Comparison of ENCODE assay signal across 37 mouse cellular contexts in genomic region chr11:5560273-5560672, GRCm38 (mm10). TPM values are rescaled to one million over a fixed set of nuclear protein-coding genes. Genes with fewer than 3 reads are reported as not detected.
DNase-seq lines count a peak whose midpoint lies in the region; ATAC-seq lines count a peak whose summit lies in the region.
"Had no signal": no experiment of that assay in that cellular context is flagged by ENCODE, and none has a peak within 500 bp of the region (broad histone marks: within the 10 kb centered on the region; RNA-seq: fewer than 3 reads in every experiment).

No protein-coding gene starts in this region.

- no peak overlapping the region for H3K4me3 ChIP-seq in heart, embryonic 11.5 days (ENCODE audit: low read depth, low read length)
- H3K4me3 ChIP-seq in forebrain, embryonic 15.5 days = no peak overlapping the region

- peak; percentile 55 for DNase-seq in heart, adult 11 months
- DNase-seq in left cerebral cortex, postnatal 4 days = peak; percentile 22
- no peak for DNase-seq in left cerebral cortex, adult 9 months (ENCODE audit: low spot score in 2 of 2)
- DNase-seq in right cerebral cortex, postnatal 4 days = peak; percentile 6
- DNase-seq in right cerebral cortex, postnatal 25 days = no peak
- DNase-seq: adrenal gland, adult 2 months; adrenal gland, postnatal 36 days; cerebellum, adult 18-20 months; cerebellum, postnatal 25 days; kidney, postnatal 14 days; lung, adult 18-20 months; thymus, adult 2 months; thymus, postnatal 36 days had no signal

- H3K36me3 ChIP-seq in heart, embryonic 11.5 days (ENCODE audit: control insufficient read depth, insufficient read depth, low read length) = no peaks in the 10 kb centered on the region
- H3K36me3 ChIP-seq in forebrain, embryonic 15.5 days = no peaks in the 10 kb centered on the region

- intact Hi-C loops in left cerebral cortex, postnatal 4 days (cut with DNase I) = loop anchor here (10.0 kb wide), 1 partner anchor 145 kb away; no protein-coding TSS in a partner anchor

- H3K4me2 ChIP-seq in heart, embryonic 11.5 days = no peak overlapping the region
- no peak overlapping the region for H3K4me2 ChIP-seq in forebrain, embryonic 15.5 days (replicated peaks)
- H3K4me2 ChIP-seq: hindbrain, embryonic 14.5 days; midbrain, embryonic 11.5 days had no signal

- ATAC-seq in heart, embryonic 11.5 days (replicated peaks; ENCODE audit: insufficient number of reproducible peaks, low FRiP score, low TSS enrichment) = no peak
- no peak for ATAC-seq in forebrain, embryonic 15.5 days (replicated peaks)
- ATAC-seq: activated CD4-positive, CD25-positive, alpha-beta regulatory T cell, adult 4 months; CD4-positive, CD25-positive, alpha-beta regulatory T cell, adult 4 months; forebrain, embryonic 14.5 days; intestine, postnatal 0 days; midbrain, embryonic 16.5 days had no signal

- H3K27me3 ChIP-seq in heart, embryonic 11.5 days (ENCODE audit: control insufficient read depth, insufficient read depth, low read length) = no peaks in the 10 kb centered on the region
- no peaks in the 10 kb centered on the region for H3K27me3 ChIP-seq in forebrain, embryonic 15.5 days

- H3K9ac ChIP-seq in heart, embryonic 11.5 days (ENCODE audit: low read depth, low read length) = no peak overlapping the region
- H3K9ac ChIP-seq in forebrain, embryonic 15.5 days (replicated peaks) = no peak overlapping the region
- H3K9ac ChIP-seq: hindbrain, embryonic 14.5 days had no signal

- H3K27ac ChIP-seq in heart, embryonic 11.5 days (ENCODE audit: low read depth, low read length) = no peak overlapping the region
- no peak overlapping the region for H3K27ac ChIP-seq in forebrain, embryonic 15.5 days (replicated peaks)
- H3K27ac ChIP-seq: hindbrain, embryonic 14.5 days had no signal

- no peaks in the 10 kb centered on the region for H3K9me3 ChIP-seq in heart, embryonic 11.5 days (replicated peaks; ENCODE audit: control insufficient read depth, low read length)
- H3K9me3 ChIP-seq in forebrain, embryonic 15.5 days = no peaks in the 10 kb centered on the region

- H3K4me1 ChIP-seq in heart, embryonic 11.5 days (ENCODE audit: control insufficient read depth, insufficient read depth, low read length) = peaks cover 7% of the 10 kb centered on the region; the same call in 1 of the 2 replicates
- H3K4me1 ChIP-seq in forebrain, embryonic 15.5 days = peaks cover 4% of the 10 kb centered on the region

- WGBS in heart, embryonic 11.5 days (ENCODE audit: insufficient replicate concordance) = 72% methylated on average over 3 of the region's 3 CpGs
- 87% methylated on average over 3 of the region's 3 CpGs for WGBS in forebrain, embryonic 15.5 days

RNA-seq across cellular contexts. Expression of gene Ankrd36, which starts 9.2 kb away (rescaled TPM):
- 0.96 TPM in 1 of 2 replicates, not detected in the other for polyA plus RNA-seq in heart, embryonic 11.5 days (2014; fragmentation: Nextera tagmentation; extraction: Ambion mirVana)
- not detected for total RNA-seq in left cerebral cortex, postnatal 4 days (2021)
- not detected in 2 replicates for polyA plus RNA-seq in forebrain, embryonic 15.5 days (2015; fragmentation: Nextera tagmentation; extraction: Ambion mirVana)
- total RNA-seq: adrenal gland, adult 2 months; adrenal gland, postnatal 36 days; gastrocnemius, adult 18-20 months; gastrocnemius, postnatal 4 days; hematopoietic stem cell, adult 5-6 weeks; layer of hippocampus, postnatal 10 days; left cerebral cortex, postnatal 10 days; liver, adult 2 months; megakaryocyte, adult 5-6 weeks; neutrophil, adult 5-6 weeks had no signal
- polyA plus RNA-seq: activated CD4-positive, CD25-positive, alpha-beta regulatory T cell, adult 4 months; adrenal gland, adult 2 months; brain, embryonic 14.5 days; CD4-positive, CD25-positive, alpha-beta regulatory T cell, adult 4 months; embryonic facial prominence, embryonic 11.5 days; forebrain, embryonic 14.5 days; frontal cortex, adult 2 months; heart, embryonic 16.5 days; hindbrain, embryonic 14.5 days; intestine, postnatal 0 days; kidney, embryonic 14.5 days; limb, embryonic 11.5 days; liver, adult 2 months; midbrain, embryonic 11.5 days; midbrain, embryonic 16.5 days; neural tube, embryonic 11.5 days; thymus, adult 2 months had no signal

RNA-seq across cellular contexts. Expression of gene Ccdc117, which starts 18.3 kb away (rescaled TPM):
- 14.4 and 17.8 TPM in 2 replicates for polyA plus RNA-seq in heart, embryonic 11.5 days (2014; fragmentation: Nextera tagmentation; extraction: Ambion mirVana)
- total RNA-seq in left cerebral cortex, postnatal 4 days (2021) = 10 to 100 TPM; 10.9 TPM
- polyA plus RNA-seq in forebrain, embryonic 15.5 days (2015; fragmentation: Nextera tagmentation; extraction: Ambion mirVana) = 15.4 and 15.8 TPM in 2 replicates

RNA-seq across cellular contexts. Expression of gene Xbp1, which starts 39.8 kb away (rescaled TPM):
- 141 and 145 TPM in 2 replicates for polyA plus RNA-seq in heart, embryonic 11.5 days (2014; fragmentation: Nextera tagmentation; extraction: Ambion mirVana)
- total RNA-seq in left cerebral cortex, postnatal 4 days (2021) = 100 to 1,000 TPM in 1 of 2 experiments, 10 to 100 TPM in 1; 91.7 to 110 TPM
- 128 and 135 TPM in 2 replicates for polyA plus RNA-seq in forebrain, embryonic 15.5 days (2015; fragmentation: Nextera tagmentation; extraction: Ambion mirVana)

Comparison
In these comparisons a context has a peak if more than half of its experiments do, and no peak if none do; other contexts are left out.
1. DNase-seq: peak in heart, adult 11 months (single experiment), left cerebral cortex, postnatal 4 days (single experiment) and right cerebral cortex, postnatal 4 days (single experiment); none in left cerebral cortex, adult 9 months (0 of 2) and right cerebral cortex, postnatal 25 days (single experiment).